In the genomic region with DNA sequence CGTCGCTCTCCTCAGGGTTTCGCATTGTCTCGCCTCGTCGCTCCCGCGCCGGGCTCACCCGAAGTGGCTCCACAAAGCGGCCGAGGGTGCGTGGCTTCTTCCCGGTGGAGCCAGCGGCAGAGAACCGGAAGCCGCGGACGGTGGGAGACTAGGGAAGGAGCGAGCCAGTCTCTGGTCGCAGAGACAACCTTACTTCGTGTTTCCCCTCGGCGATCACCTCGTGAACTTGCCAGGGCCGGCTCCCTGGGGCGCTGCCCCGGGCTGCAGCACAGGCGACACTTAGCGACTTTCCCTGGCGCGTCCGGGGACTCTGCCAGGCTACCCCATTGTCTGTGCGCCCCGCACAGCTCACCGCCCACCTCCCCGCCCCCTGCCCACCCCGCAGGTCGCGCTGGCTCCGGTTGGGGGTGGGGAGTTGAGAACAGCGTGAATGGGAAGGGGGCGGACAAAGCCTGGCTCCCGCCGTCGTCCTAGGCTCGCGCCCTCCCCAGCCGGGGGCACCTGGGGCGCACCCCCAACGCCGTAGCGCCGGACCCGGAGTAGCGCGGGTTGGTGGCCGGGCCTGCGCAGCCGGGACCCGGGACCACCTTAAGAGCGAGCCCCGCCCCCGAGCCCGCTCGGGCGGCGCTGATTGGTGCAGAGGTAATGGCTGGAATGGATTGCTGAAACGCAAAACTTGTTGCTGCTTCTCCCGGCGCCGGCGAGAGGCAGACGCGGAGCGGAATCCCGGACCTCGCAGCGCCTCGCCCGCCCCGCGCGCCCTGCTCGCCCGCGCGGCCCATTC, we compare ENCODE assay signal across 8 mouse cellular contexts. TPM values are rescaled to one million over a fixed set of nuclear protein-coding genes. Genes with fewer than 3 reads are reported as not detected.
DNase-seq lines count a peak whose midpoint lies in the region; ATAC-seq lines count a peak whose summit lies in the region.

A gene (plus strand): TSS at position 772 of the 784 bp plus-strand sequence.

- ATAC-seq in intestine, embryonic 16.5 days: peak; percentile 89

- H3K27me3 ChIP-seq in intestine, embryonic 16.5 days (replicated peaks; ENCODE audit: control insufficient read depth, insufficient read depth, low read length): peaks cover 27% of the 10 kb centered on the region

- peak within 1 kb of the TSS; percentile 91 for H3K4me2 ChIP-seq in intestine, embryonic 16.5 days (ENCODE audit: low read depth, low read length)

- intact Hi-C loops in left cerebral cortex, postnatal 14 days (cut with DNase I): loop anchor here (5.0 to 10.0 kb wide), 3 partner anchors 266 to 788 kb away; no protein-coding TSS in a partner anchor

- H3K9me3 ChIP-seq in intestine, embryonic 16.5 days (ENCODE audit: control insufficient read depth, low read length): no peaks in the 10 kb centered on the region

- WGBS in intestine, embryonic 16.5 days: under 1% methylated on average over 87 of the region's 88 CpGs

- H3K27ac ChIP-seq in intestine, embryonic 16.5 days (ENCODE audit: low read length): peak within 1 kb of the TSS; percentile 54

- peak; percentile 89 for DNase-seq in adrenal gland, postnatal 10 days
- DNase-seq in embryo, embryonic 11.5 days (ENCODE audit: low read depth, low spot score): peak; percentile 88
- DNase-seq in gastrocnemius, postnatal 4 days (ENCODE audit: low spot score in 2 of 2): peak; percentile 83 to 87
- DNase-seq in left cerebral cortex, postnatal 14 days (ENCODE audit: low spot score in 2 of 2): peak; percentile 92 to 94
- DNase-seq in mesoderm, embryonic 11.5 days (ENCODE audit: low read depth, low spot score): peak; percentile 96
- peak; percentile 93 for DNase-seq in skeletal muscle tissue, adult 2 months (ENCODE audit: low read depth, low spot score)
- no peak for DNase-seq in natural killer cell, adult 2 months (ENCODE audit: low spot score in 2 of 2)

- peaks cover 31% of the 10 kb centered on the region for H3K4me1 ChIP-seq in intestine, embryonic 16.5 days (ENCODE audit: control insufficient read depth, insufficient read depth, low read length)

- H3K36me3 ChIP-seq in intestine, embryonic 16.5 days (ENCODE audit: control insufficient read depth, insufficient read depth, low read length): peaks cover 2% of the 10 kb centered on the region; the same call in 1 of the 2 replicates

- H3K9ac ChIP-seq in intestine, embryonic 16.5 days (ENCODE audit: low read depth, low read length): peak within 1 kb of the TSS; percentile 76

- H3K4me3 ChIP-seq in intestine, embryonic 16.5 days (ENCODE audit: low read length): peak within 1 kb of the TSS; percentile 67

RNA-seq across cellular contexts. Expression of the gene that starts here (rescaled TPM):
- total RNA-seq in adrenal gland, postnatal 10 days (2021): 1 to 10 TPM; 6.4 to 8.5 TPM
- total RNA-seq in gastrocnemius, postnatal 4 days (2021): 10 to 100 TPM; 24.4 to 27.4 TPM
- 7.2 and 7.4 TPM in 2 replicates for polyA plus RNA-seq in intestine, embryonic 16.5 days (2015; fragmentation: Nextera tagmentation; extraction: Ambion mirVana)
- total RNA-seq in left cerebral cortex, postnatal 14 days (2021): 10 to 100 TPM; 62.1 to 66.1 TPM

Comparison
In these comparisons a context has a peak if more than half of its experiments do, and no peak if none do; other contexts are left out.
1. DNase-seq: peak in adrenal gland, postnatal 10 days (single experiment), embryo, embryonic 11.5 days (single experiment), gastrocnemius, postnatal 4 days (2 of 2), left cerebral cortex, postnatal 14 days (2 of 2), mesoderm, embryonic 11.5 days (single experiment) and skeletal muscle tissue, adult 2 months (single experiment); none in natural killer cell, adult 2 months (0 of 2).